Mouse (Mus musculus): Measurements from ENCODE around the gene Arhgef18. TPM values are rescaled to one million over a fixed set of nuclear protein-coding genes. Genes with fewer than 3 reads are reported as not detected.

The Arhgef18 gene
- total RNA-seq, 2 experiments from 2014 or later: 33.9 to 38.4 TPM

DNA sequence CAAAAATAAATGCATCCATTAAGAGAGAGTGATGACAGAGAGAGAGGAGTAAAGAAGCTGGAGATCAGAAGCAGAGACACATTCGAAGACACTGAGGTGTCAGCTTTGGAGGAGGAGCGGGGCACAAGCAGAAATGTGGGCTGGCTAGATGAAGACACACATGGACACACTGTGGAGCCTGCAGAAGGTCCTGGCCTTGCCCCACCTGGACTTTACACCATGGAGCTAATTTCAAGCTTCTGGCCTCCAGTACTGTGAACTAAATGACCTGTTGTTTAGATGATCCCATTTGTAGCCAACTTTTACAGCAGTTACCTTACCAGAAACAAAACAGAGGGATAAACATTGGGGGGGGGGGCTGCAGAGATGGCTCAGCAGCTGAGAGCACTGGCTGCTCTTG, 70.4 kb downstream of the Arhgef18 start:
- no peak for DNase-seq

- DNase-seq: peak; percentile 27 to 29
These were observed 71.5 kb downstream of the Arhgef18 start for GRCm38 (mm10) chr8:3464309-3464708.

DNA sequence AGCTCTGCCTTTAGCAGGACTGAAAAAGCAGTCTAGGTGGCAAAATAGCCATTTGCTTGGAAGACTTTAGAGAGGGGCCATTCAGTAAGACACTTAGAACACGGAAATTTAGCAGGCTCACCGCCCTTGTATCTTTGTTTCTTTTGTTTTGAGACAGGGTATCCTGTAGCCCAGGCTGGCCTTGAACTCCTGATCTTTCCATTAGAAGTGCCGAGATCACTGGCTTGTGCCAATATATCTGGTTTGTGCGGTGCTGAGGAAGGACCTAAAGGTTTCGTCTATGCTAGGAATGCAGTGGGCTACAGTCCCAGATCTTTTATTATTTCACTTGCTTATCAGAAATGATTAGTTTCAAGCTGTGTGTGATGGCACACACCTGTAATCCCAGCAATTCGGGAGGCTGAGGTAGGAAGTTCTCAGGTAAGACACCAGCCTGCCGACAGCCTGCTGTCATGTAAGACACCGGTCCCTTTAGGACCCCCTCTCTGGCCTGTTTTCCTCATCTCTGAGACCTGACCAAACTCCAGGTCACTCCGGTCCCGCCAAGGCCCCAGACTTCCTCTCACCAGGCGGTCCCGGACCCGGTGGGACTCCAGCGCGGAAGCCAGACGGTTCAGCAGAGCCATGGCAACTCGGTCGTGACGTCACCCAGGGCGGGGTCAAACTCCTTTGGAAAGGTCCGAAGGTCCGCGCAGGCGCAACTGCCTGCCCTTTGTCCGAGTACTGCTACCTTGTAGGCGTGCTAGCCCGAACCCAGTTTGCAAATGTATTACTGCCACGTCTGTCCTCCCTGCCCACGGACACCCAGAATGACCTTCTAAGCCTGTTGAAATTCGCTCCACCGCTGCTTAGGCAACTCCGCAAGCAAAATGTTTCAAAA, 74.4 kb downstream of the Arhgef18 start, which contains the start of gene Pex11g:
TSS of gene Pex11g (minus strand) at position 675 of the 880 bp plus-strand sequence.
- DNase-seq: peak; percentile 100

DNA sequence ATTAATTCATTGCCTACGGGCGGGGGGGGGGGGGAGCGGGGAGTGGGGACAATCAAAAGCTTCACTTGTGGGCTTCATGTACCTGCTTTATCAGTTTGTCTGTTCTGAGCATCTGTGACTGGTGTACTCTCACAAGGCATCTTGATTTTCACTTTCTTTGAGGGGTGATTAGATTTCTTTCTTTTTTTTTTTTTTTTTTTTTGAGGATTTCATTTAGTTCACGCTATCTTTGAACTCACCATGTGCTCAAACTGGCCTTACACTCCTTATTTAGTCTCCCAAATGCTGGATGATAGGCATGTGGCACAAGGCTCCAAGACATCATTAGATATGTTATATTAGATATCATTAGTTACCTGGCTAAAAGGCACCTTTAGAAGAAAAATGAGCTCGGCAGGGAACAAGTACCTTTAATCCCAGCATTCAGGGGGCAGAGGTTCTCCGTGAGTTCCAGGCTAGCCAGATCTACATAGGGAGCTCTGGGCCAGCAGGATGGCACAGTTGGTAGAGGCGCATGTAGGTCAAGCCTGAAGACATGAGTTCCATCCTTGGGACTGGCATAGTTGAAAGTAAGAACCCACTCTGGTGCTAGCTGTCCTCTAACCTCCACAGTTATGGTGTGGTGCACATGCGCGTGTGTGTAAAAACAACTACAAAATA, 75.2 kb downstream of the Arhgef18 start:
- DNase-seq: no peak

GRCm38 (mm10) chr8:3468838-3469237, 76.0 kb downstream of the Arhgef18 start:
- no peak for DNase-seq

- no peak for DNase-seq
These were observed 77.8 kb downstream of the Arhgef18 start, which contains the start of gene Tex45 for GRCm38 (mm10) chr8:3470562-3470961. Gene Tex45, plus strand, starts transcription at chr8:3470862.

DNA sequence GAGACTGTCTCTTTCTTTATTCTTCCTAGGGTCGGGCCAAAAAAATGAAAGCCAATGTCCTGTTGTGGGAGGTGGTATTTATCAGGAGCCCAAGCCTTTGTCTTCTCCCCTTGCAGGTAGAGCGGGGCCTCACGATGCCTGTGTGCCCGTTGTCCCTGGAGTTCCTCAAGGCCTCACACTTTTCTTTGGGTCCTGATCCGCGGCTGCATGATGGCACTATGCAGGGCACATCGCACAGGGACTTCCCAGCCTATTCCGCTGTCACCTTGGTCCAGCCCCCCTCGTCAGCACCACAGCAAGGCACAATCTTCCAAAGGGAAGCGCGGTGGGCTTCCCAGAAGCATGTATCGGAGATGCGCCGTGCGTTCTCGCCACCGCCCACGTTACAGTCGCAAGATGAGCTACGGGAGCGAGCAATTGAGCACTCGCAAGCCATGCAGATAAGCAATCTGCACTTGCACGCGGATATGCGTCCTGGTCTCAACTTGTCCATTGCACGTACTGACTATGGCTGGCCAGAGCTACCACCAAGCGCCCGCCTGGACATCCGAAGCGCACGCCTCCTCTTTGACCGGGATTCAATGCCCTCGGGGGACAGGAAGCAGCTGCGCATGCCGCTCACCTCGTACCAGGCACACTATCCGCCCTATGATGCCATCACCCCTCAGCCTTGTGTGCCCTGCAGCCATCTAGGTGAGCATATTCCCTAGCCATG, 83.1 kb downstream of the Arhgef18 start:
- DNase-seq: no peak

GRCm38 (mm10) chr8:3480221-3480785, 87.5 kb downstream of the Arhgef18 start:
- no peak for DNase-seq

DNA sequence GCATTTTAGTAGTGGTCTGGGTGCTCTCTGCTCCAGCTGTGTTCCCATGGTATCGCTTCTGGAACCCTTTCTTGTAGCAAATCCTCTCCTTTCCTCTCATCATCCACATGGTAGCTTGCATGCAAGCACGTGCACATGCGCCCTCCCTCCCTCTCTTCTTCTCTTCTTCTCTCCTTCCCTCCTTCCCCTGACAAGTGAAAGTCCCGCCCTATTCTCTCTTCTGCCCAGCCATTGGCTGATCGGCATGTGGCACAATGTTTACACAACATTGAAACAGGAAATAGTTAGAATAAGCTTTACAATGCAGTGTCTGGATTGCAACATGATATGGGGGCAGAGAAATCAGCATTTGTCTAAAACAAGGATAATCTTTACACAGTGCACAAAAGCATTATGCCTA, 88.8 kb downstream of the Arhgef18 start:
- no peak for DNase-seq

GRCm38 (mm10) chr8:3482240-3482740, 89.5 kb downstream of the Arhgef18 start:
- no peak for DNase-seq

DNA sequence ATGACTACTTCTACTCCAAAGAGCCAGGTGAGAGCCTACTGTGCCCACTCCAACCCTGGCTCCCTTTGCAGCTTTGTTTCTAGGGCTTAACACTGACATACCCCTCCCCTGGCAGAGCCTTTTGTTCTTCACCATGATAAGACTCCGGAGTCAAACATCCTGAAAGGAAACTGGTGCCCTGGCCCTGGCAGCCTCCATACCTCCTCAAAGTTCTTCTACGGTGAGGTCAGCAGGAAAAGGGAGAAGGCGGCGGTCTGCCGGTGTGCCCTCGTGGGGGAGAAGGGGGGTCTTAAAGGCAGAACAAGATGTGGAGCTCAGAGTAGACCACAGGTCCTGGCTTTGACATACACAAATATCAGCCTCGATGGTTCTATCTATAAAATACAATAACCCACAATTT, 90.7 kb downstream of the Arhgef18 start:
- no peak for DNase-seq

- no peak for DNase-seq
These were observed 92.4 kb downstream of the Arhgef18 start for GRCm38 (mm10) chr8:3485192-3485591.

GRCm38 (mm10) chr8:3492901-3493844, 100.4 kb downstream of the Arhgef18 start, which contains the start of gene Zfp358:
Gene Zfp358, plus strand, starts transcription at chr8:3493138.
- peak; percentile 82 to 90 for DNase-seq

- no peak for DNase-seq
These were observed 101.0 kb downstream of the Arhgef18 start for GRCm38 (mm10) chr8:3493845-3494208.

GRCm38 (mm10) chr8:3495578-3496427, 103.0 kb downstream of the Arhgef18 start:
- no peak for DNase-seq

GRCm38 (mm10) chr8:3496428-3496748, 103.6 kb downstream of the Arhgef18 start:
- no peak for DNase-seq

- no peak for DNase-seq
These were observed 105.8 kb downstream of the Arhgef18 start for GRCm38 (mm10) chr8:3498583-3498982.

- DNase-seq: no peak
These were observed 106.9 kb downstream of the Arhgef18 start for GRCm38 (mm10) chr8:3499751-3500150.

DNA sequence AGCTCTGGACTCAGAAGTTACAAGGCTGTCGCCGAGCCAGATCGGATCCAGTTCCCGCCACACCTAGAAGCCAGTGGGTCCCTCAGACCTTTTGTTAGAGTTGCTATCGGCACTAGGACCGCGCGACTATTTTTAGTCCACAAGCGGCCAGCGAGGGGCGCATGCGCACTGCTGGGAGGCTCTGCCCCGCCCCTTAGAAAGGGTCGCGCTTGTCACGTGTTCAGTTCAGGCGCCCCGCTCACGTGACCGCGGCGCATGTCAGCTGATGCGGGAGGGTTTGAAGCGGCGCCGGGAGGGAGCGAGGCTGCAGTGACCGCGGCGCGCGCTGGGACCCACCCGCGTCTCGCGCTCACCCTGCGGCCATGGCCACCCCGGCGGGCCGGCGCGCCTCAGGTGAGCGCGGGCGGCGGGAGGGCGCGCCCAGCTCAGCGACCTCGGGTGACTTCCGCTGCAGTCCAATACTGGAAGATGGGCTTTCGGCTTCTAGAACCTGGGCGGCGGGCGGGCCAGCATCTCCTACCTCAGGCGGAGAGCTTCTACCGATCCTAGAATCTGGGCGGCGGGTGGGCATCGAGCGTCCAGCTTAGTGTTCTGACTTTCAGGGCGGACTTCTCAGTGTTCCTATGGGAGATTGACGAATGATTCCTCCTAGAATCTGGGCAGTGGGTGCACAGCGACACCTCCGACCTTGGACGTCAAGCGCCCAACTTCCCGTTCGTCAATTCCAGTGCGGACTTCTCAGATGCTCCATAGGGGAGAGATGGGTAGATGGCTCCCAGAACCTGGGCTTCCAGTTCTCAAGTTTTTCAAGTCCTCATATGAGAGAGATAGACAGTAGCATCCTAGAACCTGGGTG, 107.7 kb downstream of the Arhgef18 start, which contains the start of gene Mcoln1:
TSS of gene Mcoln1 (plus strand) at position 223 of the 856 bp plus-strand sequence.
- peak; percentile 99 for DNase-seq
